Mouse (Mus musculus) small intestine, adult 2 months (tissue): ENCODE results near the gene Npepps.
"Not testable (repeated sequence)": the region's sequence is repeated elsewhere in the genome, so short reads cannot be mapped to it uniquely, and the experiment has no call there.

Experiments
- CTCF ChIP-seq: fragments of 200-500 bp; IDR thresholded peaks from 2 replicates; pipeline ENCODE4 v1.5.1; 2012; ENCODE audit warnings: low read depth, mild to moderate bottlenecking, control low read depth, inconsistent platforms, low read length, moderate library complexity, mixed read lengths; ENCODE audit not compliant: insufficient replicate concordance, insufficient read length; ENCODE audit errors: extremely low read depth
- POLR2A ChIP-seq: fragments of 200-500 bp; IDR thresholded peaks from 2 replicates; pipeline ENCODE4 v1.6.1; 2012; ENCODE audit warnings: low read depth, mild to moderate bottlenecking, control low read depth, inconsistent platforms, low read length, moderate library complexity

DNA sequence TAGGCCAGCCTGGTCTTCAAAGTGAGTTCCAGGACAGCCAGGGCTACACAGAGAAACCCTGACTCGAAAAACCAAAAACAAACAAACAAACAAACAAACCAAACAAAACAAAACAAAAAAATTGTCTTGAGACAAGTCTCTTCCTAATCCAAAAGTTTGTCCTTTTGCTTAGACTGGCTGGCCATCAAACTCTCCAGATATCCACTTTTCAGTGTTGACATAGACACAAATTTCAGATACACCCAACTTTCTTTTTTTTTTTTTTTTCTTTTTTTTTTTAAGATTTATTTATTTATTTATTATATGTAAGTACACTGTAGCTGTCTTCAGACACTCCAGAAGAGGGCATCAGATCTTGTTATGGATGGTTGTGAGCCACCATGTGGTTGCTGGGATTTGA lies 32.4 kb upstream of the Npepps start:
- TF ChIP-seq CTCF, POLR2A: not testable (repeated sequence)
